Mouse (Mus musculus) layer of hippocampus, adult 9-11 months (tissue): Measurements from ENCODE around the gene Ccdc6.
"Not testable (repeated sequence)": the region's sequence is repeated elsewhere in the genome, so short reads cannot be mapped to it uniquely, and the experiment has no call there.

Experiments used
- DNase-seq: peaks from one replicate; pipeline ENCODE4 v3.0.0; 2022

The Ccdc6 gene

DNA sequence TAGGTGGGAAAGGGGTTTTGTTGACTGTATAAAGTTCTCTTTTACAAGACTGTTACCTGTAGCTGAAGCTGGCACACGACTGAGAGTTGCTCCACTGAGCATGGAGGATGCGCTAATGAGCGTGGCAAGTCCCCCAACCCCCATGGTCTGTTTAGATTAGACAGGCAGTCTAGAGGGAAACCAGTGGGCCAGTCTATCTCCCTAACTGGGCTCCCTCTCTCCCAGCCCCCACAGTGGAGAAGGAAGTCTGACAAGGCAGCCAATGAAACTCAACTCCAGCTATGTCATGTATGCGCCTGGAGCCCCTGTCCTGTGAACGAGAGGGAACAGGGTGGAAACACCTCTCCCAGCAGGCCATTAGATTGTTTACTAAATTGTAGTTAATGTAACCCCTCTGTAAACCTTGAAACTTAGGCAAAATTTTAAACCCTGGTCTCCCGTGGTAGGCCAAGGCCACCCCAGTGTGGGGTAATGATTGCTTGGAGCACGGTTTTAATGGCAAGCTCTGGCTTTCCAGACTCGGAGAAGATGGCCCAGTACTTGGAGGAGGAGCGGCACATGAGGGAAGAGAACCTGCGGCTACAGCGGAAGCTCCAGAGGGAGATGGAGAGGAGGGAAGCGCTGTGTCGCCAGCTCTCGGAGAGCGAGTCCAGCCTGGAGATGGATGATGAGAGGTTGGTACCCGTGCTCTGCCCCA lies 77.7 kb downstream of the Ccdc6 start:
- no peak for DNase-seq

DNA sequence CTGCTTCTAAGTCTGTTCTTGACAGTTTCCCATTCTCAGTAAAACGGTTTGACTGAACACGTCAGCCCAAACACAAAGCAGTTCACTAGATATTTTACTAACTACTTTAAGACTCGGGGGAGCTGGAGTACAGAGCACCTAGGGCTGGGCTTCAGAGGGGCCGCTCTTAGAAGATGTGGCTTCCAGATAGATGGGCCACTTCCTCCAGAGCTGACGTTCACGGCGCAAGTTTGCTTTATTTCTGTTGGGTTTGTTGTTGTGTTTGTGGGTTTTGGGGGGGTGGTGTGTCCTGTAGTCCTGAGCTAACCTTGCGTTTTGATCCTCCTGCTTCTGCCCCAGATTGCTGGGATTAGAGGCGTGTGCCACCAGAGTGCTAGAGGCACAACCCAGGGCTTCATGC lies 83.8 kb downstream of the Ccdc6 start:
- DNase-seq = no peak

DNA sequence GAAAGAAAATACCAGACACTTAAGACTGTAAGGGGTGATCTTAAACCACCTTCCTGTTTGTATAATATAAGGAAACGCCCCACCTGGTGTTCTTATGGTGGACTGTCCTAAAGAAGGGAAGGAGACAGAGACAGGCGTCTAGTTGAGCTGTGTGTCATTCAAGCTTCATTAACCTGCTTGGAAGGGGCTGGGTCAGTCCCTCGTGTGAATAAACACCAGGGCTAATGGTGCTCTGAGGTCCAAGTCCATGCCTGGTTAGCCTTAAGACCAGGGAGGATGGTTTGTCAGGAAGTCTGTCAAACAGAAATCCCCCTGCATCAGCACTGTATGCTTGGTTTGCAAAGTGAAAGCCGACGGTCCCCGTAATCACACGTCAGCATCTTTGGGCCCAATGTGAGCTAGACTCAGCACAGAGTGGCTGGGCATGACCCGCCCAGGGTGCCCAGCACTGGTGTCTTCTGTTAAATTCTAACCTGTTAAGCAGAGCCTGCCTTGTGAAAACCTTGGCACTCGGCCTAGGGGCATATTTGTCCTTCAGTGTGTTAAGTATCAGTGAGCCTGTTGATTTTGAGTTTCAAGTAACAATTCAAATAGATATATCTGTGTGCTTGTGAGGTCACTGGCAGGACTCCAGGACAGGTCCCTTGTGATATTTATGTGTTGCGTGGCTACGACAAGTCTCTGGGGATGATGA lies 84.5 kb downstream of the Ccdc6 start:
- no peak for DNase-seq

DNA sequence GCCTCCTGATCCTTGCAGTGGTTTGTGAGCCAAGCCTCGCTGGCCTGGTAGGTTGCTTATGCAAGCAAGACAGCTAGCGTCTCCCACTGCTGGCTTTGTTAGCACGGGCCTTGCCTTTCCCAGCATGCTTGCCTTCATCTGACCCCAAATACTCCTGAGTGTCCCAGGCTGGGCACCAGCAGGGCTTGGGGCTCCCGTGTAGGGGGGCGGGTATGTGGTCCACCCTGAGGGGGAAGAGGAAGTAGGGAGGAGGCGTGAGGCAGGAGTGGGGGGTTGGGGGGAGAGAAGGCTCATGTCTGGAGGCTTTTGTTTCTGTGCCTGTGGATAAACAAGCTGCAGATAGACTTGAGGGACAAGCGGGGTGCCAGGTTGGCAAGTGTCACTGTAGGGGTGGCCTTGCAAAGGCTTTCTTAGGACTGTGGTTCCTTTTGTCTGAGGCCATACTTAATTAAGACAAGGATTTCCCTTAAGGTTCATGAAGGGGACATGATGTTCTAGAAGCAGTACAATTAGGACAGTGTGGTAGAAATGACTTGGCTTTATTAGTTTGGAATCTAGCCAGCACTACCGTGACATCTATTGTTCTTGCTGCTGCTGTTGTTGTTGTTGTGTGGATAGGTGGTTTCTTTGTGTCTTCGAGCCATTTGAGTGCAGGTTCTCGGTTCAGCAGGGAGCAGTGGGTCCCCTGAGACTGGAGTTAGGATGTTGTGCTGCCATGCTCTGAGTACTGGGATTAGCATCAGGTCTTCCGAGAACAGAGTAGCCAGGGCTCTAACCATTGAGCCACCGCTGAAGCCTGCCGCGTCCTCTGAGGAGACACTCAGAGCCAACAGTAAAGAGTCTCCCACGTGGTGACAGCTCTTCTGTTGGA lies 86.5 kb downstream of the Ccdc6 start:
- DNase-seq = no peak

DNA sequence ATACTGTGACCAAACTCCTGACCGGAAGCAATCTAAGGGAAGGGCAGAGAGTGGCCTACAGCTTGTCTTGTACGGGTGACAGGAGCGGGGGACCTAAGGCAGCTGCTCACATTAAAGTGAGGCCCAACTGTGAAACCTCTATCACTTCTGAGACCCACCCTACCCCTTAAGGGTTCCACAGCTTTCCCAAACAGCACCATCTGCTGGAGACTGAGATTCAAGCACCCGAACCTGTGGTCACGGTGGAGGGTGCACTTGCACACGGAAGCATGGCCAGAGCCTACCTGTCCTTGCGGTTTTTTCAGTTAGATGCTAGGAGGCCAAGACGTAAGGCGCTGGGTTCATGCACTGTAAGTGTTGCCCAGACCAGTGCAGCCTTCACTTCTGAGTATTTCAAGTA lies 89.2 kb downstream of the Ccdc6 start:
- DNase-seq = no peak

DNA sequence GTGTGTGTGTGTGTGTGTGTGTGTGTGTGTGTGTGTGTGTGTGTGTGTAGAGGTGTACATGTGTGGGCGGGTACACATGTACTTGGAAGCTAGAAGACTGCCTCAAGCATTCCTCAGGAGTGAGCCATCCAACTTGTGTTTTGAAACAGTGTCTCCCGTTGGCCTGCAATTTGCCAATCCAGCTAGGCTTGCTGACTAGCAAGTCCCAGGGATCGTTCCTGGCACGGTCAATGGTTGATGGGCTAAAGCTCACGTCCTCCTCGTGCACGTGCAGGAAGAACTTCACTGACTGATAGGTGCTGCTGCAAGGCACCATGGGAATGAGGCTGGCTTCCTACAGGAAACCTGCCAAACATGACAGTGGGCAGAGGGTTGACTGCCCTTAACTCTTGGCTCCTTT lies 89.7 kb downstream of the Ccdc6 start:
- no peak for DNase-seq

DNA sequence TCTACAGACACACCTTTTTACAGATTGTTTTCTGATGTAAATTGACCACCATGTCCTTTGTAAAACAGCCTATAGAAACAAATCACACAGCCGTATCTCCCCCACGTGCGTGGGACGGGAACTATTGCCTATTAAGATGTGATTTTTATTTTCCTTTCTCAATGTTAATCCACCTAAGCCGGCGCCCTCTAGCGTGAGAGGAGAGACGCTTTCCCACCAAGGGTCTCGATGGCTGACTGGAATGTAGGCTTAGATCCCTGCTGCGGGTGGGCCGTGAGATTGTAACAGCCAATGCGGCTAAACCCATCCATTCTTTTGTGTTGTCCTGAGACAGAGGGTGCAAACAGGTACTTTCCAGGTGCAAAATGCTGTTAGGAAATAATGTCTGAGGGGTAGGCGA lies 92.9 kb downstream of the Ccdc6 start:
- DNase-seq = no peak

DNA sequence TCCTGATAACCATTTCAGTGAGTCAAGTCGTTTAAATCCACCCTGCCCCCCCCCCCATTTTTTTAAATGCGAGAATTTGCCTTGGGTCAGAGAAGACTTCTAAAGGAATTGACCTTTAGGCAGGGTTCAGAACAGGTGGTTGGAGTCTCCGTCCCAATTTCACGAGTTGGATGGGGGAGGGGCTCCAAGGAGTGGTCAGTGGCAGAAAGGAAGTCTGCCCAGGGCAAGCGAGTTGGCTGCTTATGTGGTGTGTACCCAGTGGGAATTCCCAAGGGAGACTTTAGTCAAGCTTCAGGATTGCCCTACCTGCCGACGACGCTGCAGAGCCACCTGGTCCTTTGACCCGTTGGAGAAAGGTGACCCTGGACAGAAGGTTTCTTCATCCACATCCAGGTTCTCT lies 97.4 kb downstream of the Ccdc6 start:
- DNase-seq = no peak

DNA sequence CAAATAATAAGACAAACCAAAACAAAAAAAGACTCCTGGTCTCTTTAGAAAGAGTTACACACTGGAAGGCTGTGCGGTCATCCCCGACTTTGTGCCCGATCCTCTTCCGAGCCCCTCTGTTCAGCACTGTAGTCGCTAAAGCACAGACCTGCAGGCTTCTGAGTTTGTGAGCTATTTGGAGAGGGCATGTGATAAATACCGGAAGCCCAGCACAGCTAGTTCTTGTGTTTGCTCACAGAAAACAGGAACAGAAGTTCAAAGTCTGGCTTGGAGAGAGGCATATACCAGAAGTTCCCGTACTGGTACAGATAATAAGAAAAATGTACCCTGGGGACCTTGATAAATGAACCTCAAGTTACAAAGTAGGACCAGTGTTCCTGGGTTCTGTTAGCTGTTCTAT lies 98.4 kb downstream of the Ccdc6 start:
- DNase-seq = peak; percentile 30

DNA sequence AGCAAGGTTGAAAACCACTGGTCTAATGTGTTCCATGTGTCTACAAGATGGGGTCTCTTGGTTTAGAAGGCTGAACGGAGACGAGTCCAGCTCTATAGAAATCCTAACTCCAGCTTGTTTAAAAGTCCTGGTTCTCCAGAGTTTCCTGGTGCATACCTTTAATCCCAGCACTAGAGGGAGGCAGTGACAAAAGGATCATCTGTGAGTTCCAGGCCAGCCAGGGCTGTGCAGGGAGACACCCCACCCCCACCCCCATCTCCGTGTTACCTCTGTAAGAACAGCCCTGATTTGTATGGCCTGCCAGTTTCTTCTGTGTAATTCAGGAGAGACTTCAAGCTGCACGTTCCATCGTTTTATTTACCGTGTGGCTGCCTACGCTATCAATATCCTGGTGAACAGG lies 98.9 kb downstream of the Ccdc6 start:
- DNase-seq = no peak

DNA sequence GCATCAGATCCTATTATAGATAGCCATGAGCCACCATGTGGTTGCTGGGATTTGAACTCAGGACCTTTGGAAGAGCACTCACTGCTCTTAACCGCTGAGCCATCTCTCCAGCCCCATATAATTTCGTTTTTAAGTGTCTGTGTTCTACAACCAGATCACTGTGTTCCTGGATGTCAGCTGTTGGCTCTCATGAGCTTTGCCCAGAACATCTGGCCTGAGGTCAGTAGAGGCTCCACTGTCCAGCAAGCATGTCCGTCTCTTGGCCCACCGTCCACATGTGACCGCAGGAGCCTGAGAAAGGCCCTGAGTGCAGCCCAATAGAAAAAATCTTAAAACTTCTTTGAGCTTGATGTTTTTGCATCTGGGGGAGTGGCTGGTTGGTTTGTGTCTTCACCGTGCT lies 99.7 kb downstream of the Ccdc6 start:
- DNase-seq = no peak

DNA sequence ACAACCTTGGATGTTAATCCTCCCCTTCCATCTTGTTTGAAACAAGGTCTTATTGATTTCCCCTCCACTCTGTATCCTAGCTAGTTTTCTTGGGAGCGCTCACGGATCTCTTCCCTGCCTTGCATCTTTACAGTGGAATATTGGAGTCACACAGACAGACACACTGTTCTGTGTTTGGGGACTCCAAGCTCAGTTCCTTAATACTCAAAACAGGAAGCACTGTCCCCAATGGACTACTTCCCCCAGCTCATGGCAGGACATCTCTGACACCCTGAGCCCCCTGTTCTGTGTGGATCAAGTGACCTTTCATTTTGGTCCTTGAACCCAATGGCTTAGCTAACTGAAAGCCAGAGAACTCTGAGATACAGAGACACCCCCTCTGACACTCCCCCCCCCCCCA lies 100.7 kb downstream of the Ccdc6 start:
- DNase-seq = no peak

DNA sequence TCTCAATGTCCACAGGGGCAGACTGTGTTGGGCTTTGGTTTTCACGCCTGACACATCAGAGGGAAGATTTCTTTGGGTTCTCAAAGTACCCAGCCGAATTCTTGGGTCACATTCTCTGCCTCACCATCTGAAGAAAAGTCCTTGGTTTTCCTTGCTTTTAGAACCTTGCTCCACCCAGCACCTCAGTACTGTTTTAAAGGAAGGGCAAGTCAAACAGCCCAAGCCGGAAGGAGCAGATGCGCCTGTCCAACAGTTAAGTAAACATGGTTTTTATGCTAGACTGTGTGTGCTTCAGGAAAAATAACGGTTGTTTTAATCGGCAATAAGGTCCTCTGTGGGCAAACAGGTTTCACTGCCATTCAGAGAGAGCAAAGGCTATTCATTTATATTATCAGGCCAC lies 101.1 kb downstream of the Ccdc6 start:
- no peak for DNase-seq

DNA sequence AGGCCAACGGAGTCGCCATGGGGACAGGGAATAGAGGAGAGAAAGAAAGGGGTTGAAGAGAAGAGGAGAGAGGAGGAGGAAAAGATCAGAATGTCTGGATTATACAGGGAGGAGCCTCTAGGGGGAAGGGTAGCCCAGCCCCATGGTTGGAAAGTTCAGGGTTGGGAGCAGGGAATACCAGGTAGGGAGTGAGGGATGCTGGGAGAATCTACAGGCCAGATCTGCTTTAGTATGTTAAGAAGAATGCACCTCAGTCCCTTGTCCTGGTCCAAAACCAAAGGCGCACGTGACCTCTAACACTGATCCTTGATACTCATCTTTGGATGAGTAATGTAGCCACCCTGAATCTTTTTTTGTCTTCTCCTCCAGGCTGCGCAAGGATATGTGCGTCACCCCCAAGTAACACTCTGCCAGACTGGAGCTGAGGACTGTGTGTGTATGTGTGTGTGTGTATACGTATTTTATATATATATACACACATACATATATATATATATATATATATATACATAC lies 102.1 kb downstream of the Ccdc6 start:
- no peak for DNase-seq

DNA sequence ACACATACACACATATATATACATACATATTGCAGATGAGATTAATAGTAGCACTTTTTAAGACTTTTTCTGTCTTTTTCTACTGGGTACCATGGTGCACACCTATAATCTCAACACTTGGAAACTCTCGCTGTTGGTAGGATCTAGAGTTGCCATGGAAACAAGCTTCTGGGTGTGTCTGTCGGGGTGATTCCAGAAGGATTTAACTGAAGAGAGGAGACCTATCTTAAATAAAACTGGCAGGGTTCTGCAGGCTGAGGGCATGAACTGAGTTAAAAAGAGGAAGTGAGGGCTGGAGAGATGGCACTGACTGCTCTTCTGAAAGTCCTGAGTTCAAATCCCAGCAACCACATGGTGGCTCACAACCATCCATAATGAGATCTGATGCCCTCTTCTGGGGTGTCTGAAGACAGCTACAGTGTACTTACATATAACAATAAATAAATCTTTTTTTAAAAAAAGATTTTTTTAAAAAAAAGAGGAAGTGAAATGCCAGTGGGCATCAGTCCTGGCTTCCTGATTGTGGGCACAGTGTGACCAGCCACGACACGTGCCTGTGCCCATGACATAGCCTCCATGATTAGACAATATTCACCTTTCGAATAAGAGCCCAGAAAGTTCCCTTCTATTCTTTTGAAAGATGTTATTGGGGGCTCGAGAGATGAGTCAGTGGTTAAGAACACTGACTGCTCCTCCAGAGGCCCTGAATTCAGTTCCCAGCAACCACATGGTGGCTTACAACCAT lies 102.7 kb downstream of the Ccdc6 start:
- no peak for DNase-seq

DNA sequence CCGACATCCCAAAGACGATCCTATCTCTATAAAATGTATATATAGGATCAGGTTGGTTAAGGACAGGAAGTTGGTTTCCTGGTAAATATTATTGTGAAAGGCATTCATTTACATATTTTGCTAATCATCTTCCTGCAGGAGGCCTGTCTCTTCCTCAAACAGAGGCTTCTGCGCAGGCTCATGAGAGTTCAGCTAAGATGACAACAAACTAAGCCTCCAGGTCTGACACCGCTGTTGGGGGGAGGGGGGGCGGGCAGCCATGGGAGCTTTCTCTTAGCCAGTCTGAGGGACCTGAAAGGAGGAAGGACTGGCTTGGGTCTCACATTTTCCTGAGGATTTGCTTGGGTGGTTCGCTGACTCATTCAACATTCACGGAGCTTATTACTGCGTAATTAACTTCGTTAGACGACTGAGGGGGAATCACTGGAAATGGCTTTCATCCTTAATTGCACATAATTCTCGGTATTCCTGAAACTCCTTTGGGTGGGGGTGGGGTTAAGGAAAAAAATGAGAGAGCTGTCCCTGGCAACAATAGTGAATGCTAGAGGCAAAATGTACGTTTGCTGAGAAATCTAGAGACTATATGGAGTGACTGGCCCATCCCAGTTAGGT lies 104.1 kb downstream of the Ccdc6 start:
- DNase-seq = no peak

DNA sequence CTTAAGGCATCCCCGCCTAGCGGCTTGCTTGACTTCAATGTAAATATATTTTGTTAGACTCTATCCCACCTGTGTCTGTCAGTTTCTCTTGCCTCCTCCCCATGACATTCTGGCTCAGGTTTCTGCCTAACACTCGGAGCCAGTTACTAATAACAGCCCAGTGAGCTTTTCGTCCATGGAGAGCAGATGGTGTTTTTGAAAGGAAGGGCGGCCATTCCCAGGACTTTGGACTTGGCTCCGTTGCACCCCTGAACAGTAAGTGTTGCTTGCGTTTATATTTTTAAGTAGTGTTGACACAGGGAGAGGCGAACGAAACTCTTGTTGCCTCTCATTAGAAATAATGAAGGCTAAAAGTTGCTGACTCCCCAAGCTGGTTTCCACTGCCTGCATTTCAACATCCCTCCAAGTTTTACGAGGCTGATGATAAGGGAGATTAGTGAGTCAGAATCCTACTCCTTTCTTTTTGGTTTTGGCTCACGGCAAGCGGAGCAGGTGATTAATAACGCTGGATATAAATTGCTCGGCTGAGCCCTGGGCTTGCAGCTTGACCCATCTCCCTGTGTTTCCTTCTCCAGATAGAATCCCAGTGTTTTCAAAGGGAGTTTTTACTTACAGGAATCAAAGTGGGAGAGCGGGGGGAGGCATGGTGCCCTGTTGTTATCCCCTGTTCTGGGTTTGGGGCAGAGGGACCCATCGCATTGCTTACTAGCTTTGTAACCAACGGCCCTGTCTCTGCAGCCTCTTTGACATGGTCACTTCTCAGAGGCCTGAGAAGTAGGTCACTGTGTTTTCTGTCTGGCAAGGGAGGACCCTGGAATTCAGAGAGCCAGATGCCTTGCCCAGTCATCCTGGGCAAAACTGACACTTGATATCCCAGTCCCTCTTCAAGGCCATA lies 107.8 kb downstream of the Ccdc6 start, which contains the start of gene Mrln:
Mrln (plus strand) TSS at position 160 of the 895 bp plus-strand sequence.
- DNase-seq = no peak

DNA sequence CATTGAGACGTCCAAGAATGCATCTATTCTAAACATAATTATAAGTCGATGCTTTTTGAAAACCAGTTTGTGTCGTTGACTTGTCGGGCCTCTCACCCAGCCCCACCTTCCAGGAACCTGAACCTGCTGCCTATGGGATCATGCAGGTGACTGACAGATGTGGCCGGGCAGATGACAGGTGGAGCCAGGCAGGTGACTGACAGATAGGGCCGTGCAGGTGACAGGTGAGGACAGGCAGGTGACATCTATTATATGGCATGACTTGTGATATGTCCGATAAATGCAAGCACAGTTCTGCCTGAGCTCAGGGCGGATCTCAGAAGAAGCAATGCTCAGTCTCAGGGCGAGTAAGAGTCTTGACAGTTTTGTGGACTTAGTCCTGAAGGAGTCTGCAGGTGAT lies 114.4 kb downstream of the Ccdc6 start:
- no peak for DNase-seq

DNA sequence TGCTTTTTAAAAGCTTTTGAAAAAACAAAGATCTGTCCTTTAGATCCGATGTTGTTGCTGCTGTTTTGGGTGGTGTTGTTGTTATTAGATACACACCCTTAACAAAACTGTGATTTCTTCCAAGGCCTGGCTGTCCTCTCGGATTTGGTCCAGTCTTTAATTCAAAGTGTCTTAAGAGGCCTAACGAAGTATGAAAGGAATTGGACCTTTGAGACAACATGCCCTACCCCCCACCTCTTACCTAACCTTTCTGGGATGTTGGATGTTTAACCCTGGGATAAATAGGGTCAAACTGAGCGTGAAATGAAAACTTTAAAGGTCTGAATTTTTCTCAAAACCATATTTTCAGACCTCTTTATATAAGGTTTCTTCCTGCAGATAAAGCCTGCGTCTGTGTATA lies 124.0 kb downstream of the Ccdc6 start:
- no peak for DNase-seq

DNA sequence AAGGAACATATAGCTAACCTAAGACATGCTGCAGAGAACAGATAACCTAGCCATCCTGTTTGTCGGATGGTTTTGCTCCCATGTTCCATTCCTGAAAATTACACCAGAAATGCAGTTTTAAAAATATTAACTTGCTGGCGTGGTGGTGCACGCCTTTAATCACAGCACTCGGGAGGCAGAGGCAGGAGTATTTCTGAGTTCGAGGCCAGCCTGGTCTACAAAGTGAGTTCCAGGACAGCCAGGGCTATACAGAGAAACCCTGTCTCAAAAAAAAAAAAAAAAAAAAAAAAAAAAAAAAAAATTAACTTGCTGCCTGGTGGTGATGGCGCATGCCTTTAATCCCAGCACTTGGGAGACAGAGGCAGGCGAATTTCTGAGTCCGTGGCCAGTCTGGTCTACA lies 125.3 kb downstream of the Ccdc6 start:
- DNase-seq = not testable (repeated sequence)

DNA sequence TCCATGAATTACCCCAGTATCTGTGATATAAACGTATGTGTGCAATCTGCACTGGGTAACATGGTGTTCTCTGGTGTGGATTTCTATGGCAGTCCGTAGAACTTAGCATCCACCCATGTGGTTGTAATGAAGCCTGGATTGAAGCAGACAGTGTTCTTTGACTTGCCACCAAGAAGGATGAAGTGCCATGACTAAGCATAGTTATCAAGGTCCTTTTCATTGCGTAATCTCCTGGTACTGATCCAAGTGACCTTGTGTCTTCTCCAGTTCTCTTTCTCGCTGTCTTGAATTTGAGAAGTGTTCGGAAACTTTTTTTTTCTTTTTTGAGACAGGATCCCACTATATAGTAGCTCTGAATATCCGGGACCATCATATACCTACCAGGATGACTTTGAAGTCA lies 127.7 kb downstream of the Ccdc6 start:
- DNase-seq = no peak
